Mouse (Mus musculus): Measurements from ENCODE around the gene Dnah8.
"Not testable (repeated sequence)": the region's sequence is repeated elsewhere in the genome, so short reads cannot be mapped to it uniquely, and the experiment has no call there.

Dnah8 gene

DNA sequence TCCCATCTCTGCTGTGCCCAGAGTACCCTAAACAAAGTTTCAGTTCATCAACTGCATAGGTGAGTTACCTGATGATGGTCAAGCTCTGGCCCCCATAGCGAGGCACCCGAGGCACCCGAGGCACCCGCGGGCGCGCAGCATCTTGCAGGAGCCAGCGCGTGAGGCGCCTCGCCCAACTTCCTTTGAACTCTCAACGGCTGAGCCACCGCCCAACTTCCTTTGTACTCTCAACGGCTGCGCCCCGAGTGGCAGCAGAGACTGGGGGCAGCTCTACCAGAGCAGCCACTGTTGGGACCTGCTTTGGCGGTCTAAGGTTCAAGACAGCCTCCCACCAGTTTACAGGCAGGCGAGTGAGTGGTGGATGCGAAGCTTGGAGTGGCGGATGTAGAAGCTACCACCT, at the start of gene Dnah8:
TSS of gene Dnah8 (plus strand) at position 223 of the 400 bp plus-strand sequence.
- DNase-seq (ENCODE audit: extremely low spot score, low spot score) = not testable (repeated sequence)

GRCm38 (mm10) chr17:30574783-30575075, 49.4 kb upstream of the Dnah8 start:
- no peak for DNase-seq (ENCODE audit: extremely low spot score, low spot score)

DNA sequence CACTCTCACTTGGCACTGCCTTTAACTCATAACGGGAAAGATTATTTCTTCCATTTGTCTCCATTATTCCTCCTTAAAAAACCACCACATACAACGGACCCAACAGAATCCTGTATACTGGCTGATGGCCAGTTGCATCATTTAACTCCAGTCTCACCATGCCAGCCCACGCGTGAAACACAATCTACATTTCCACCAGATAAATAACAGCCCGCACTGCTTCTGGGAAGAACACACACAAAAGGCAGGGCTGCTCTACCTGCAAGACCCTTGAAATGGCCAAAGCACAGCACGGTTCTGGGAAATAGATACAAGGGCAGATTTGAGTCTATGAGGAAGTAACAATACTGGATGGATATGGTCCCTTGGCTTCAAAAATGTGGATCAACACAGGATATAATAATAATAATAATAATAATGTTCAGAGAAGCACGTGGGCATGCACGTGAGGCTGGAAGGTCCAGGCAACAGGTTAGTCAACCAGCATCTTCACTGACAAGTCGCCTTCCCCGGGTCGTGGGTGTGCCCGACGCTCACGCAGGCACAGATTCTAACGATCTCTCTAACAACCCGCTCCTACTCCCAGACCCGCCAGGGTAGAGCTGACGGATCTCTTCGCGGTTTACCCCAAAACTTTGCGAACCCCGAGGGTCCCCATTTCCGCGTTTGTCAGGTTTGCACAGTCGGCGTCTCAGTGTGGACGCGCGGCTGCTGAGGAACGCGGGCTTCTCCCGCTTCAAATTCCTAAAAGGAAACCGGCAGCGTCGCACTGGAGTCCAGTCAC, 48.8 kb upstream of the Dnah8 start:
- no peak for DNase-seq (ENCODE audit: extremely low spot score, low spot score)

GRCm38 (mm10) chr17:30575941-30576773, 48.0 kb upstream of the Dnah8 start, which contains the start of gene Btbd9:
Btbd9 (minus strand) TSS chr17:30576488.
- DNase-seq (ENCODE audit: extremely low spot score, low spot score) = peak; percentile 94

GRCm38 (mm10) chr17:30576946-30577345, 47.2 kb upstream of the Dnah8 start:
- DNase-seq (ENCODE audit: extremely low spot score, low spot score) = no peak

- DNase-seq (ENCODE audit: extremely low spot score, low spot score) = no peak
These were observed 43.4 kb upstream of the Dnah8 start for GRCm38 (mm10) chr17:30580781-30581180.

GRCm38 (mm10) chr17:30581201-30581600, 43.0 kb upstream of the Dnah8 start:
- DNase-seq (ENCODE audit: extremely low spot score, low spot score) = no peak

DNA sequence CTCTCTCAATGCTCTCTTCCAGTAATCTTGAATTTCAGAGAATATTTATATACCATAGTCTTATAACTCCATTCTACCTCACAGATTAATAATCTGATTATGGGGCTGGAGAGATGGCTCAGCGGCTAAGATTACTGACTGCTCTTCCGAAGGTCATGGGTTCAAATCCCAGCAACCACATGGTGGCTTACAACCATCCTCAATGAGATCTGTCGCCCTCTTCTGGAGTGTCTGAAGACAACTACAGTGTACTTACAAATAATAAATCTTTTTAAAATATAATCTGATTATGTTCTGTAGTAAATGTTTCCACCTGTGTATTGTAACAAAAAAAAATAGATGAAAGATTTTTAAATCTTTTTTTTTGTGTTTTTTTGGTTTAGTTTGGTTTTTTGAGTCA, 41.8 kb upstream of the Dnah8 start:
- DNase-seq (ENCODE audit: extremely low spot score, low spot score) = no peak

GRCm38 (mm10) chr17:30583258-30584001, 40.7 kb upstream of the Dnah8 start:
- DNase-seq (ENCODE audit: extremely low spot score, low spot score) = no peak

DNA sequence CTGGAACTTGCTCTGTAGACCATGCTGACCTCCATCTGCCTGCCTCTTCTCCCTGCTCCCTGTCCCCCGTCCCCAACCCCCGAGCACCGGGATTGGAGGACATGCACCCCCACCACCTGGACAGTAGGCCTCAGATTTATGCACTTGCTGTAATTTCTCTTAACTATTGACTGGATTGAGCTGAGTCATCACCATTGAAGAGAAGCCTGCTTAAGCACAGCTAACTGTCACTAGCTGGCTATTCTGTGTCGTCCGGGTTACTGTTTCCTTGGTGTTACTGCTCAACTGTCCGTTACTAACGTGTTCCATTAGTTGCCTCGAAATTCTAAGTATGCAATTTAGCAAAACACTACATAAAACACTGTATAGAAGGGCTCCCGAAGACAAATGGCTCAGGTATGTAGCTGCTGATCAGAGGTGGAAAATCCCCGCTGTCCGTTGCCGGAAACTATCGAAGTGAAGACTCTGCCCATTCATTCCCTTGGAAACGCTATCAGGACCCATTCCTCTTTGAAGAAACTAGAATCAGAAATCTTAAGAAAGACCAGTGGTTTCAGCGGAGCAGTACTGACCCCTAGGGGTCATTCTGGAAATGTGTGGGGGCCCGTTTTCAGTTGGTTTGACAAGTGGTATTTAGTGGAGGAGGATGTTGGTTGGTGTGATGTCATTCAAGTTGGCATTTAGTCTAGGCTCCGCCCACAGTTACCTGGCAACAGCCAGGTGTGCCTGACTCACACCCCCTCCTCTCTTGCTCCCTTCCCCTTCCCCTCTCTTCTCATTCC, 33.5 kb upstream of the Dnah8 start:
- peak; percentile 31 for DNase-seq (ENCODE audit: extremely low spot score, low spot score)

GRCm38 (mm10) chr17:30594407-30594806, 29.7 kb upstream of the Dnah8 start:
- no peak for DNase-seq (ENCODE audit: extremely low spot score, low spot score)

GRCm38 (mm10) chr17:30594846-30595245, 29.3 kb upstream of the Dnah8 start:
- no peak for DNase-seq (ENCODE audit: extremely low spot score, low spot score)

- DNase-seq (ENCODE audit: extremely low spot score, low spot score) = no peak
These were observed 26.4 kb upstream of the Dnah8 start for GRCm38 (mm10) chr17:30597786-30598185.

GRCm38 (mm10) chr17:30598300-30598699, 25.9 kb upstream of the Dnah8 start:
- DNase-seq (ENCODE audit: extremely low spot score, low spot score) = no peak

- no peak for DNase-seq (ENCODE audit: extremely low spot score, low spot score)
These were observed 22.0 kb upstream of the Dnah8 start for GRCm38 (mm10) chr17:30602175-30602574.

DNA sequence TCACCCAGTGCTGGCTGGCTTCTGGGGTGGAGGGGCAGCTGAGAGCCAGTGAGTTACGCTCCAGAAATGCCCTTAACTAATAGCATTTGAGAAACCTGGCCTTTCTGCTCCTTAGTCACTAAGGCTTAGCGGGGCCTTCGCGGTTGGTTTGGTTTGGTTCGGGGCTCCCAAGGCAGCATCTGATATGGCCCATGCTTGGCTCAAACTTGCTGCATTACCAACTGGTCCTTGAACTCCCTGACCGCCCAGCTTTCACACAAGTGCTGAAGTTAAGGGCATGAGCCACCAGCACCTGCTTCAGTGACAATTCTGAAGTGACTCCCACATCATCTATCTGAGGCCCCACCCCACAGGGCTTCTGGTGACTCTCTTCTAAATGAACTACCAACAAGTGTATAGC, 19.9 kb upstream of the Dnah8 start:
- no peak for DNase-seq (ENCODE audit: extremely low spot score, low spot score)

- DNase-seq (ENCODE audit: extremely low spot score, low spot score) = no peak
These were observed 19.2 kb upstream of the Dnah8 start for GRCm38 (mm10) chr17:30605001-30605400.

DNA sequence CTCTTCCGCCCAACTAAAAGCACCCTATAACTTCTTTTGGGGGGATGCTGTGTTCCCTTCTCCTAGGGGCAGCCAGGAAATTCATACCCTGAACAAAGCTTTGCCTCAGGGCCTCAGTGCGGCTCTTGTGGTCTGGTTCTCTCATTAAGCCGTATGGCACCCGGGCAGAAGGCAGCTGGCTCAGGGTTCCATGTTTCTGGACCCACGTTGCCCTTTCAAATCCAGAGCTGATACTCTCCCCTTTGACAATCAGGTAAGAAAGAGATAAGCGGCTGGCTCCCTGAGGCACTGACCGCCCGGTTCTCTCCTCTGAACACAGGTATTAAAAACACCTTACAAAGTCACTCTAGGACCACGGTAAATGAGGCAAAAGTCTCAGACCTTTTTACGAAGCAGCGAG, 17.9 kb upstream of the Dnah8 start:
- DNase-seq (ENCODE audit: extremely low spot score, low spot score) = no peak

GRCm38 (mm10) chr17:30606634-30607081, 17.5 kb upstream of the Dnah8 start:
- DNase-seq (ENCODE audit: extremely low spot score, low spot score) = no peak

- DNase-seq (ENCODE audit: extremely low spot score, low spot score) = no peak
These were observed 16.8 kb upstream of the Dnah8 start for GRCm38 (mm10) chr17:30607330-30607729.

GRCm38 (mm10) chr17:30607909-30608495, 16.2 kb upstream of the Dnah8 start:
- no peak for DNase-seq (ENCODE audit: extremely low spot score, low spot score)
